Mouse (Mus musculus) neural tube, embryonic 14.5 days (tissue): ENCODE measurements around the gene Dscam. TPM values are rescaled to one million over a fixed set of nuclear protein-coding genes. Genes with fewer than 3 reads are reported as not detected.

Source experiments
- ATAC-seq: fragments of 200-750 bp; cut with Nextera tagmentation; 2 replicates; pipeline ENCODE4 v1.8.0; 2017; ENCODE audit warnings: low read depth, mild to moderate bottlenecking, moderate TSS enrichment, moderate library complexity
- H3K27ac ChIP-seq: fragments of 300-500 bp; sonication (generic); 2 replicates; pipeline ENCODE4 v1.5.1; 2014; ENCODE audit warnings: low read depth, mild to moderate bottlenecking, control low read depth, low read length, moderate library complexity, mixed read lengths
- H3K27me3 ChIP-seq: fragments of 300-500 bp; sonication (generic); 2 replicates; pipeline ENCODE4 v1.6.1; 2014; ENCODE audit warnings: low read length; ENCODE audit not compliant: control insufficient read depth, insufficient read depth
- H3K36me3 ChIP-seq: fragments of 300-500 bp; sonication (generic); 2 replicates; pipeline ENCODE4 v1.6.1; 2014; ENCODE audit warnings: low read length, mixed read lengths; ENCODE audit not compliant: control insufficient read depth, insufficient read depth
- H3K4me1 ChIP-seq: fragments of 300-500 bp; sonication (generic); 2 replicates; pipeline ENCODE4 v1.6.1; 2014; ENCODE audit warnings: low read length; ENCODE audit not compliant: control insufficient read depth, insufficient read depth
- H3K4me2 ChIP-seq: fragments of 300-500 bp; sonication (generic); 2 replicates; pipeline ENCODE4 v1.6.1; 2014; ENCODE audit warnings: mild to moderate bottlenecking, low read depth, low read length, control low read depth
- H3K4me3 ChIP-seq: fragments of 300-500 bp; sonication (generic); 2 replicates; pipeline ENCODE4 v1.5.1; 2014; ENCODE audit warnings: low read depth, low read length, control low read depth, mixed read lengths
- H3K9ac ChIP-seq: fragments of 300-500 bp; sonication (generic); replicated peaks from 2 replicates; pipeline ENCODE4 v1.6.1; 2014; ENCODE audit warnings: low read depth, mild to moderate bottlenecking, control low read depth, low read length, mixed read lengths
- H3K9me3 ChIP-seq: fragments of 300-500 bp; sonication (generic); 2 replicates; pipeline ENCODE4 v1.6.1; 2016; ENCODE audit warnings: low read length; ENCODE audit not compliant: control insufficient read depth
- WGBS: fragments of 180-500 bp; shearing (Covaris S2); extraction: QIAGEN DNeasy Blood & Tissue Kit; methylation state at CpG from one replicate; pipeline ENCODE4 v1.1.7; 2014; 5-methylcytosine and 5-hydroxymethylcytosine counted together
- polyA plus RNA-seq: library from polyadenylated mRNA; unstranded; fragments of >200 nt; fragmentation: Nextera tagmentation; extraction: Ambion mirVana; gene quantifications from 2 replicates; pipeline ENCODE4 v1.2.1, GENCODE M21; 2014

Dscam gene
- polyA plus RNA-seq, 1 experiment from 2014 or later = 19.9 TPM

DNA sequence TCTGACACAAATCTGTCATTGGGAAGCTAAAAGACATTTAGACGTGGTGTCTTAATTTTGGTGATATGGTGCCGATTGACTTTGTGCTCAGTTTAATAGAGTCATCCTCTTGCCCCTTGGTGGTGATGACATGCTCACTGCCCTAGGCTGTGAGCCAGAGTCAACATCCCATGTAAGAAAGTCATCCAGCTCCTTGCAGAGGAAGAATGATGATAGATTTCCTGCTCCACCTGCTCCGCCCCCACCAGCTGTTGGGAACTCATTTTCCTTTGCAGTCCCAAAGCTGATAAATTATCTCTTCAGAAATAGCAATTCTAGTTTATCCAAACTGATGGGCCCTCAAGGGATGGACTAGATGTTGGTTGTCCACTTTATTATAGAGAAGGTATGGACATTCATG, 613.9 kb downstream of the Dscam start:
- WGBS = 63% methylated on average over 3 of the region's 3 CpGs
- Histone ChIP-seq H3K9me3 (no peaks in the 10 kb centered on the region), H3K9ac (no peak overlapping the region), H3K27me3 (no peaks in the 10 kb centered on the region), H3K36me3 (no peaks in the 10 kb centered on the region), H3K4me1 (no peaks in the 10 kb centered on the region), H3K4me3 (no peak overlapping the region), H3K27ac (no peak overlapping the region), H3K4me2 (no peak overlapping the region)
- ATAC-seq = no peak

DNA sequence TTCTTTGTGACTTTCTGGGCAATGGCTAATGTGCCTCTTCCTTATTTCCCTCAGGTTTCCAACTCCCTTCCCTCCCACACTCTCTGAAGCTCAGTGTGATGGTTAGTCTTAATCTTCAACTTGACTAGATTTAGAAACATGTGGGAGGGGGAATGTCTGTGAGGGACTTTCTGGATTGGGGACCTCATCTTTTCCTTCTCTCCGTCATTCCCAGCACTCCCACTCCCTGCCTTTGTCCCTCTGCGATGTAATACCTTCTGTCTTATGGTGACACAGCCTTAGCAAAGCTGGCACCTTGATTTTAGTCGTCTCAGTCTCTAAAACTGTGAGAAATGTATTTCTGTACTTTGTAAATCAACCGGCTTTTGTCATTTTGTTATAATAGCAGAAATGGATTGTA, 615.1 kb downstream of the Dscam start:
- ATAC-seq = no peak
- WGBS = 82% methylated on average over 4 of the region's 4 CpGs
- H3K4me2 ChIP-seq = no peak overlapping the region

DNA sequence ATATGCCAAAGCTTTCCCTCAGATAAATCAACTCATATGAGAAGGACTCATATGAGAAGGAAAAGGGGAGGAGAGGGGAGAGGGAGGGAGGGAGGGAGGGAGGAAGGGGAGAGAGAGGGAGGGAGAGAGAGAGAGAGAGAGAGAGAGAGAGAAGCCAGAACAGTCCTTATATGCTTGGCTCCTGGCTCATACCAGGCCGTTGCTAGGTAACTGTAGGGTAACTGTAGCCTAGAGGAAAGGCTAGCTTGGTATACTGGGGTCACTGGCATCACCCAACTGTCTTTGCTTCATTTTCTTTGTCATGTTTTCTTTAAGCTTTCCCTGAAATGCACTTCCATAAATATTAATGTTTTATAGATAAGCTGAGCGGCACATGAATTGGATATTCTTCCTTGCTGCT, 617.9 kb downstream of the Dscam start:
- 65% methylated on average over 2 of the region's 2 CpGs for WGBS
- no peak for ATAC-seq

More for the DNA sequence above, 615.1 kb downstream of the Dscam start:
- Histone ChIP-seq H3K36me3 (no peaks in the 10 kb centered on the region), H3K4me3 (no peak overlapping the region), H3K4me1 (no peaks in the 10 kb centered on the region), H3K9me3 (no peaks in the 10 kb centered on the region), H3K27me3 (no peaks in the 10 kb centered on the region), H3K9ac (no peak overlapping the region), H3K27ac (no peak overlapping the region)

DNA sequence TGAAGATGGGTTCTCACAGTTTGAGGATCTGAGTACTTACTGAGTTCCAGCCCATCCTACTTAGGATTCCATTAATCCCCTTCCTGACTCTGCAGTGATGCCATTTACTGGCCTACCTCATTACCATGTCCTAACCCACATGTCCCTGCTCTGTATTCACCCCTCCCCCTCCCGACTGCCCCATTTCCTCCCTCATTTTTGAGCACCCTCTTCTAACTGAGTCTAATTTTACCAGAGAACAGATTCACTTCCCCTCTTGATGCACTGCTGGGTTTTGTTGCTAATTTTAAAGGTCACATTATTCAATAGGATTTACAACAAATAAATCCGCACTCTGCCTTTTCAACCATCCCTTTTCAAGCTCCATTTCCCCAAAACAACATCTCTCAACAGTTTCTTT, 629.5 kb downstream of the Dscam start:
- H3K4me3 ChIP-seq = no peak overlapping the region
- no peaks in the 10 kb centered on the region for H3K4me1 ChIP-seq
- 61% methylated on average over 2 of the region's 2 CpGs for WGBS
- no peaks in the 10 kb centered on the region for H3K9me3 ChIP-seq
- H3K4me2 ChIP-seq = no peak overlapping the region
- no peak for ATAC-seq
- no peaks in the 10 kb centered on the region for H3K27me3 ChIP-seq
- no peak overlapping the region for H3K9ac ChIP-seq
- H3K27ac ChIP-seq = no peak overlapping the region
- H3K36me3 ChIP-seq = no peaks in the 10 kb centered on the region

More for the DNA sequence above, 617.9 kb downstream of the Dscam start:
- Histone ChIP-seq H3K27ac (no peak overlapping the region), H3K4me2 (no peak overlapping the region), H3K27me3 (no peaks in the 10 kb centered on the region), H3K36me3 (no peaks in the 10 kb centered on the region), H3K9me3 (no peaks in the 10 kb centered on the region), H3K4me3 (no peak overlapping the region), H3K4me1 (no peaks in the 10 kb centered on the region), H3K9ac (no peak overlapping the region)

Other genes with a start within 250 kb of the Dscam start
- gene Bace2, start 186.0 kb upstream of the Dscam start, polyA plus RNA-seq = 6.8 and 7.2 TPM in 2 replicates